Mouse (Mus musculus) skeletal muscle tissue, adult 2 months (tissue): Measurements from ENCODE around the gene Akap11.

Source experiments
- DNase-seq: peaks from one replicate; pipeline ENCODE4 v3.0.0-alpha.2; 2012; ENCODE audit warnings: low read depth, low spot score

Akap11 gene

GRCm38 (mm10) chr14:78528461-78529425, 7.9 kb downstream of the Akap11 start:
- DNase-seq: no peak

DNA sequence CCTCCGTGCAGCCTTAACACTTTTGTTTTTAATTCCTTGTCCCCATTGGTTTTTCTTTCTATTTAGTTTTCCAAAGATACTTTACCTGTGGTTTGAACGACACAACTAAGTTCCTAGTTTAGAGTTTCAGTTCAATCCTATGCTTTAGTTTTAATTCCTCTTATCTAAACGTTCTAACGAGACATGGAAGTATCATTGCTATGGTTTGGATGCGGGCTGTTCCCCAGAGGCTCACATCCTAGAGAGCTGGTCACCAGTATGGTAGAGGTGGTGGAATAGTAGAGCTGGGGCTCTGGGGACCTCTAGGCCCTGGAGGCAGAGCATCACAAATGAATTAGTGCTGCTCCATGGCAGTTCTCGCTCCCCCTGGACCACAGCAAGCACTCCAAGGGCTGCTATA, 9.7 kb downstream of the Akap11 start:
- no peak for DNase-seq

DNA sequence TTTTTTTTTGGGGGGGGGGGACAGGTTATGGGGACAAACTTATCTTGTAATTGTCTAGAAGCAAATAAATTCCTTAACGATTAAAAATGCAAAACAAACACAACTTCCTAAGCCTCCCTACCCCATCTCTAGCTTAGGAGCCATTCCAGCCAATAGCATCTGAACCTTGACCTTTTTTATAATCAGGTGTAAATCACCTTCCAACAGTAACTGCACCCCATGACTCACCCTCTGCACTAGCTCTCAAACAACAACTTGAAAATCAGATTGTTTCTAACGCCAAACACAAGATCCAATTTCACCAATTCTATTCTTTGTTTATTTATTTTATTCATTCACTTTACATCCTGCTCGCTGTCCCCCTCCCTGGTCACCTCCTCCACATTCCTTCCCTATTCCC, 10.1 kb downstream of the Akap11 start:
- DNase-seq: no peak

DNA sequence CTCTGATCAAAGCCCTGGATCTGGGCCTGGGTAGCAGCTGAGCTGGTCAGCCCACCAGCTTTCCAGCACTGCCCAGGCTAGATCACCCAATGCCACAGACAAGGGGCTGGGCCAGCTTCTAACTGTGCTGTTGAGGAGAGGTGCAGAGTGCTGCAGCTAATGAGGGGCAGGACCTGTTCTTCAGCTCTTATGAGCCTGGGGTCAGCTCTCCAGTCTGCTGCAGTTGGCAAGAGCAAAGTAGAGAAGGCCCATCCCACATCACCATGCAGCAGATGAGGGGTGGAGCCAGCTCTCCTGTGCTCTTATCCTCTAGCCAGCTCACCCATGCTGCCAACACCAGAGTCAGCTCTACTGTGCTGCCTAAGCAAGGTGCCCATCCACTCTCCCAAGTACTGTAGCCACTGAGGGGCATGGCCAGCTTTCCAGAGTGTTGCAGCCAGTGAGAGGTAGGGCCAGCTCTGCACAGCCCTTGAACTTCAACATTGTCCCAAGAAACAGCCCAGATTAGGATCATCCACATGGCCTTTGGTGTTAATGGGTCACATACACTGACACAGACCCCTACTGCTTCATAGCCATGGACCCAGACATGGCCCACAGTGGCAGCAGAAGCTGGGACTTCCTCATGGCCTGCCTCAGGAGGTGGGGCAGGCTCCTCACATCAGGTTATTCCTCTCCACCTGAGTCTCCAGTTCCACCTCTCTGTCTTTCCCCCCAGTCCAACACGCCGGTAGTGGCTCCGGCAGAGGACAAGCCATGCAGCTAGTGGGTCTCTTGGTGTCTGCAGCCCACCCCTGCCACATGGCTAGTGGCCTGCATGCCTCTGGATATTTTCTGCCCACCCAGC, 10.8 kb downstream of the Akap11 start:
- DNase-seq: no peak

DNA sequence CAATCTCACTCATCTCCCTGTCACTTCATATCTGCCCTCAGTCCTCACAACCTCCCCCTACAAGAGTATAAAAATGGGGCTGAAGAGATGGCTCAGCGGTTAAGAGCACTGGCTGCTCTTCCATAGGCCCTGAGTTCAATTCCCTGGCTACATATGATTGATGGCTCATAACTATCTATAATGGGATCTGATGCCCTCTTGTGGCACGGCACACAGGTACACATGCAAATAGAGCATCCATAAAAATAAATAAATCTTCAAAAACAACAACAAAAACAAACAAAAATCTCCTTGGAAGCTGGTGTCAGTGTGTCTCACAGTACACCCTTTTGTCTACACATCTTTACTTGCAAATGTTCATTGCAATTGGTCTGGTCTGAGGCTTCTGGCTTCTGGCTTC, 11.5 kb downstream of the Akap11 start:
- no peak for DNase-seq

GRCm38 (mm10) chr14:78510713-78511112, 25.9 kb downstream of the Akap11 start:
- no peak for DNase-seq

GRCm38 (mm10) chr14:78509791-78510190, 26.8 kb downstream of the Akap11 start:
- no peak for DNase-seq

DNA sequence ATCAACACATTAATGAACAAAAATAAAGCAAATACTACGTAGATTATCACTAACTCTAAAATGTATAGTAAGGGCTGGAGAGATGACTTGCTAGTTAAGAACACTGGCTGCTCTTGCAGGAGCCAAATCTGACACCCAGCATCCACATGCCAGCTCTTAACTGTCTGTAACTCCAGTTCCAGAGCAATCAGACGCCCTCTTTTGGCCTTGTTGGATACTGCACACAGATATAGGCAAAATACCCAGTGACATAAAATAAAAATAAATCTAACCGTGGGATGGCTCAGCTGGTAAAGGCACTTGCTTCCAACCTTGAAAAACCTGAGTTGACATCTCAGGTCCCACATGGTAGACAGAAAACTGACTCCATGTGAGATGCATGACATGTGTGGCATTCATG, 36.0 kb downstream of the Akap11 start:
- DNase-seq: no peak

DNA sequence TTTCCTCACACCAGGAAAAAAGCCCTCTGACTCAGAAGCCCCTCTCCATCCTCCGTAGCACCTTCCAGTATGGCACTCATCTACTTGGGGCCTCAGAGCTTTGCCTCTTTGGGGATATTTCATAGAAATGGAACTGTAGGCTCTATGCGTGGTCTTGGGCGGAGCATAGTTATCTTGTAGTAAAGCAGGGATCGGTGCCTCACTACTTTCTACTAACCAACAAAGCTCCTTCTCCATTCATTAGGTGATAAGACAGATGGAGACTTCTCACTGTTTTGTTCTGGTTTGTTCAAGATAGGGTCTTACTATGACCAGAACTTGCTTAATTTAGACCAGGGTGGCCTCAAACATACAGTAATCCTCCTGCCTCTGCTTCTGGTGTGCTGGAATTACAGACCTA, 39.9 kb downstream of the Akap11 start:
- DNase-seq: no peak

DNA sequence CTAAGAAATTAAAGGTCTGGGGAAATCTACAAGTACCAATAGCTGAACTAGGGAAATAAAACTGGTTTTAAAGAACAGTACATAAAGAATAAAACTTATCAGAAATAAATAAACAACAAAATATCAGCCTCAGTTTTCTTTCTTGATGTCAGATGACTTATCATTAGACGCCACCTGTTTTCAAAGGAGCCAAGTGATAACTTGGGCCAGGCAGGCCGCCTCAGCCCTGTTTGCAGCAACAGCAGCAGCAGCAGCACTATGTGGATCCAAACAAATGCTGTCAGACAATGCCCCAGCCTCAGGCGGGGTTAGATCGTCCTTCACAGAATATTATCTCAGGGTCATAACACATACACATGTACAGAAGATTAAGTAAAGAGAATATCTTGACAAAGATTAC, 41.4 kb downstream of the Akap11 start:
- no peak for DNase-seq

- no peak for DNase-seq
Observed at GRCm38 (mm10) chr14:78492602-78493001, 44.0 kb downstream of the Akap11 start.

DNA sequence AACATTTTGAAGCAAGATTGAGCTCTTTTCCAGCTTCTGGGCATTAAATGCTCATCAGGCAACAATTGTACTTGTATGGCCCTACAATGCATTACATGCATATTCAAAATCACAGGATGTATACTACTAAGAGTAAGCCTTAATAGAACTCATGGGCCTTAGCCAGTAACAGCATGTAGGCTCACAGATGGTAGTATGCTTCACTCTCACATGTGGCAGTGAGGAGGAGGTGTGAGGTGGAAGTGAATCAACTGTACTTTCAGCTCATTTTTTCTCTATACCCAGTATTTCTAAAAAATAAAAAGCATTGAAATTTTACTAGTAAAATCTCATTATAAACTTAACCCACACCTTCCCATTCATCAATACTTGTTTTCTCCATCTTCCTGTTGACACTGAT, 45.2 kb downstream of the Akap11 start:
- DNase-seq: no peak

- DNase-seq: peak; percentile 22
Observed at GRCm38 (mm10) chr14:78482385-78483231, 54.0 kb downstream of the Akap11 start.

DNA sequence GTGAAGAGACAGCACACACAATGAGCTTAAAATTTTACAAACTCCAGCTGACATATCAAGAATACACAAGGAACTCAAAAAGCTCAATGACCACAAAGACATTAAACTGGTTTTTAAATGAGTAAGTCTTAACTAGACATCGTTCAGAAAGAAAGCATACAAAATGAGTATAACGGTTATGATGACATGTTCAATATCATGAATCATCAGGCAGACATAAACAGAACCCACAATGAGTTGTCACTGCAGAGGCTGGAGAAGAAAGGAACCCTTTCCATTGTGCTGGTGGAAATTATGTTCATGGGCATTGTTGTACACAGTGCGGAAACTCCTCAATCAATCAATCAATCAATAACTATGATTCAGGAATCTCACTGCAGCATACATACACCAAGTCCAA, 62.5 kb downstream of the Akap11 start:
- DNase-seq: no peak

GRCm38 (mm10) chr14:78470714-78471113, 65.9 kb downstream of the Akap11 start:
- DNase-seq: peak; percentile 3

- no peak for DNase-seq
Observed at GRCm38 (mm10) chr14:78468991-78469390, 67.6 kb downstream of the Akap11 start.

DNA sequence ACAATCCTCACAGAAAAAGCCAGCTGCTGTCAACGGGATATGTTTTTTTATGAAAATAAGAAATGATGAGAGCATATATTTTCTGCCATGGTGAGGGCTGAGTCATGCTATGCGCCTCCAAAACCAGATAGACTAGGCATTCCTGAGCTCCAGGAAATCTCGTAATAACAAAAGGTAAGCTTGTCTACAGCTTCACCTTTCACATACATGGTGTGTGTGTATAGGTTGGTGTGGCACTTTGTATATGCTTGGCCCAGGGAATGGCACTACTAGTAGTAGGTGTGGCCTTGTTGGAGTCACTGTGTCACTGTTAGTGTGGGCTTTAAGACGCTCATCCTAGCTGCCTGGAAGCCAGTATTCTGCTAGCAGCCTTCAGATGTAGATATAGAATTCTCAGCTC, 68.6 kb downstream of the Akap11 start:
- DNase-seq: no peak

DNA sequence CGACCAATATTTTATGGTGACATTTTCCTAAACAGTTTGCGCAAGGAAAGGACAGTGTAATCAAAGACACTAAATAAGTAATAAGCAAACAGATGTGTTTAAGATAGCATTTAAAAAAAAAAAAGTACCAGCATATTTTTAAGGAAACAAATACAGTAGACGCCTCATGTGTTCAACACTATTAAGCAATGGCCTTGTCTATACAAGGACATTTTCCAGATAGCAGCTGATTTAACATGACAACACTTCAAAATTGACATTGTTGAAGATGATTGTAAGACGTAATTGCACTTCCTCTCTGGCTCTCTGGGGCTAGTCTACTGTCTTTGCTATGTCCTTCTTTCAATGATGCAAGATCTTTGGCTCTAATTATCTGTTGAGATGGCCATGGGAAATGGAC, 72.3 kb downstream of the Akap11 start:
- no peak for DNase-seq

DNA sequence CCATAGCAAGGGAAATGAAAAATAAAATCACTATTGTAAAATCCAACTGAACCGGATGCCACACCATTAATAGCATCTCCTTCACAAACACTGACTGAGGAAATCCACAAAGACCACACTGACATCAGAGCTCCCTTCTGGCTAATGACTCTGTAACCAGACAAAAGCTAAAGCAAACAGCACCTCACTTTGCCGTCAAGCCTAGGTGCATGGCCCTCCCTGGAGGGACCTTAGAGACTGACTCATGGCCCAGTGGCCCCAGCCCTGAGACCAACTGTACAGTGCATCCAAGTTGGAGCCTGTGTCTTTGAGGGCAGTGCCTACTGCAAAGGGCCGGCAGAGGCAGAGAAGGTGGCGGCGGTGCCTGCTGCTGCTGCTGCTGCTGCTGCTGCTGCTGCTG, 77.5 kb downstream of the Akap11 start:
- no peak for DNase-seq

GRCm38 (mm10) chr14:78458705-78459104, 77.9 kb downstream of the Akap11 start:
- DNase-seq: no peak

DNA sequence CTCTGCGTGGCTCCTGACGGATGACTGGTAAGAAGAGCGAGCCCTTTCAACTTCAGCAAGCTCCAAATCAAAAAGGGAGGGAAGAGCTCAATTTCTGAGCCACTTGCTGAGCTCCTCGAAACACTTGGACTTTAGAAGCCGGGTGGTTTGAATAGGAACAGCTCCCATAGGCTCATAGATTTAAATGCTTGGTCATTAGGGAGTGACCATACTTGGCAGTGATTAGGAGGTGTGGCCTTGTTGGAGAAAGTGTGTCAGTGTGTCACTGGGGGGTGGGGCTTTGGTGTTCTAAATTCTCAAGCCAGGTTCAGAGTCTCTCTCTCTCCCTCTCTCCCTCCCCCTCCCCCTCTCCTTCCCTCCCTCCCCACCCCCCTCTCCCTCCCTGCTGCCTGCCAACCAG, 81.6 kb downstream of the Akap11 start:
- DNase-seq: no peak
